Mouse (Mus musculus) liver, adult 2 months (tissue): ENCODE results near the gene Ankib1. TPM values are rescaled to one million over a fixed set of nuclear protein-coding genes. Genes with fewer than 3 reads are reported as not detected.

Source experiments
- DNase-seq: peaks from one replicate; pipeline ENCODE4 v3.0.0-alpha.2; 2011; ENCODE audit warnings: low read depth, low spot score; ENCODE audit errors: extremely low read depth
- H3K27ac ChIP-seq: fragments of 200-500 bp; replicated peaks from 2 replicates; pipeline ENCODE4 v1.5.1; 2012; ENCODE audit warnings: low read depth, mild to moderate bottlenecking, control low read depth, inconsistent platforms, low read length; ENCODE audit not compliant: insufficient read depth
- H3K27me3 ChIP-seq: fragments of 200-500 bp; 2 replicates; pipeline ENCODE4 v1.6.1; 2012; ENCODE audit warnings: mild to moderate bottlenecking, moderate library complexity, low read length, inconsistent platforms; ENCODE audit not compliant: control insufficient read depth, insufficient read depth
- H3K36me3 ChIP-seq: fragments of 200-500 bp; 2 replicates; pipeline ENCODE4 v1.6.1; 2012; ENCODE audit warnings: low read length, inconsistent platforms; ENCODE audit not compliant: control insufficient read depth, insufficient read depth
- H3K4me1 ChIP-seq: fragments of 200-500 bp; 2 replicates; pipeline ENCODE4 v1.6.1; 2011; ENCODE audit warnings: low read length; ENCODE audit not compliant: control insufficient read depth, insufficient read depth
- H3K4me3 ChIP-seq: fragments of 200-500 bp; 2 replicates; pipeline ENCODE4 v1.5.1; 2011; ENCODE audit warnings: low read depth, mild to moderate bottlenecking, control low read depth, low read length, moderate library complexity; ENCODE audit not compliant: insufficient read depth
- H3K79me2 ChIP-seq: fragments of 200-500 bp; 2 replicates; pipeline ENCODE4 v1.6.1; 2012; ENCODE audit warnings: inconsistent platforms, mild to moderate bottlenecking, low read length, moderate library complexity; ENCODE audit not compliant: control insufficient read depth, insufficient read depth
- H3K9ac ChIP-seq: fragments of 200-500 bp; 2 replicates; pipeline ENCODE4 v1.6.1; 2012; ENCODE audit warnings: low read depth, mild to moderate bottlenecking, control low read depth, inconsistent platforms, low read length
- CTCF ChIP-seq: fragments of 200-500 bp; IDR thresholded peaks from 2 replicates; pipeline ENCODE4 v1.5.1; 2011; ENCODE audit warnings: low read depth, low read length, control low read depth
- POLR2A ChIP-seq: fragments of 200-500 bp; IDR thresholded peaks from 2 replicates; pipeline ENCODE4 v1.6.1; 2011; ENCODE audit warnings: low read length, control low read depth; ENCODE audit not compliant: insufficient read depth; ENCODE audit errors: extremely low read depth
- WGBS: fragments of 180-500 bp; shearing (Covaris S2); methylation state at CpG from one replicate; pipeline ENCODE4 v1.1.7; 2018; 5-methylcytosine and 5-hydroxymethylcytosine counted together
- polyA plus RNA-seq: library from polyadenylated mRNA; depleted of rRNA; stranded (reverse); fragments of >200 nt; gene quantifications from 2 replicates; pipeline ENCODE4 v1.2.3, GENCODE M21; 2012
- total RNA-seq: library from RNA; depleted of rRNA; stranded (reverse); fragments of >200 nt; gene quantifications from 2 replicates; pipeline ENCODE4 v1.2.3, GENCODE M21; 2014

The Ankib1 gene
- total and polyA plus RNA-seq, 2 experiments, result 4.4 to 15.9 TPM

GRCm38 (mm10) chr5:3648206-3648848 lies 154.4 kb downstream of the Ankib1 start:
- TF ChIP-seq POLR2A, result no peak
- TF ChIP-seq CTCF, result no peak
- 31% methylated on average over 4 of the region's 4 CpGs for WGBS
- Histone ChIP-seq H3K9ac (no peak overlapping the region), H3K4me3 (no peak overlapping the region; the same call in 1 of the 2 replicates), H3K4me1 (peaks cover 4% of the 10 kb centered on the region), H3K36me3 (peaks cover 13% of the 10 kb centered on the region), H3K27me3 (no peaks in the 10 kb centered on the region), H3K79me2 (no peaks in the 10 kb centered on the region; the same call in 1 of the 2 replicates), H3K27ac (no peak overlapping the region)
- peak; percentile 19 for DNase-seq

- Histone ChIP-seq H3K9ac (peak overlapping the region; percentile 99), H3K79me2 (no peaks in the 10 kb centered on the region; the same call in 1 of the 2 replicates), H3K4me1 (peaks cover 4% of the 10 kb centered on the region), H3K36me3 (peaks cover 17% of the 10 kb centered on the region), H3K27me3 (no peaks in the 10 kb centered on the region), H3K4me3 (peak overlapping the region; percentile 100), H3K27ac (peak overlapping the region; percentile 98)
- DNase-seq, result peak; percentile 79
- TF ChIP-seq POLR2A, result peak; percentile 37; the same call in 1 of the 2 replicates
- TF ChIP-seq CTCF, result peak; percentile 21; the same call in 1 of the 2 replicates
- under 1% methylated on average over 37 of the region's 46 CpGs for WGBS
Observed at GRCm38 (mm10) chr5:3647708-3648121, 155.0 kb downstream of the Ankib1 start.

- H3K4me1 ChIP-seq, result peaks cover 4% of the 10 kb centered on the region
- under 1% methylated on average over 47 of the region's 60 CpGs for WGBS
- peak overlapping the region; percentile 100 for H3K4me3 ChIP-seq
- H3K27ac ChIP-seq, result peak overlapping the region; percentile 98
- H3K27me3 ChIP-seq, result no peaks in the 10 kb centered on the region
- H3K79me2 ChIP-seq, result no peaks in the 10 kb centered on the region; the same call in 1 of the 2 replicates
- TF ChIP-seq CTCF (peak; percentile 56; the same call in 1 of the 2 replicates), POLR2A (no peak)
- H3K36me3 ChIP-seq, result peaks cover 18% of the 10 kb centered on the region
- peak overlapping the region; percentile 99 for H3K9ac ChIP-seq
- peak; percentile 63 for DNase-seq
Observed at GRCm38 (mm10) chr5:3646991-3647707, 155.6 kb downstream of the Ankib1 start.

GRCm38 (mm10) chr5:3646539-3646938 lies 156.2 kb downstream of the Ankib1 start:
- Histone ChIP-seq H3K4me1 (peaks cover 4% of the 10 kb centered on the region), H3K27ac (peak overlapping the region; percentile 6; the same call in 1 of the 2 replicates), H3K27me3 (no peaks in the 10 kb centered on the region), H3K4me3 (0 out of 2 replicates have a peak overlapping the region, but pooled peaks have one; percentile 25), H3K9ac (peak overlapping the region; percentile 67), H3K79me2 (no peaks in the 10 kb centered on the region; the same call in 1 of the 2 replicates), H3K36me3 (peaks cover 20% of the 10 kb centered on the region)
- 18% methylated on average over 6 of the region's 6 CpGs for WGBS
- TF ChIP-seq POLR2A, result no peak
- TF ChIP-seq CTCF, result no peak
- no peak for DNase-seq

GRCm38 (mm10) chr5:3645326-3645725 lies 157.4 kb downstream of the Ankib1 start:
- Histone ChIP-seq H3K4me3 (no peak overlapping the region), H3K27ac (no peak overlapping the region)
- WGBS, result 84% methylated on average over 6 of the region's 6 CpGs

More at GRCm38 (mm10) chr5:3645326-3645725, 157.4 kb downstream of the Ankib1 start:
- H3K27me3 ChIP-seq, result no peaks in the 10 kb centered on the region
- DNase-seq, result no peak
- no peaks in the 10 kb centered on the region; the same call in 1 of the 2 replicates for H3K79me2 ChIP-seq
- peaks cover 4% of the 10 kb centered on the region for H3K4me1 ChIP-seq
- peaks cover 28% of the 10 kb centered on the region for H3K36me3 ChIP-seq
- H3K9ac ChIP-seq, result no peak overlapping the region
- no peak for TF ChIP-seq CTCF
- TF ChIP-seq POLR2A, result no peak
